Mouse (Mus musculus): ENCODE results near the gene Micu1.

The Micu1 gene

GRCm38 (mm10) chr10:59909357-59909847, 207.1 kb downstream of the Micu1 start:
- DNase-seq, result peak in 1 of 2 experiments; percentile 18

- DNase-seq, result peak; percentile 71 to 79
Measured at GRCm38 (mm10) chr10:59911091-59911490, 208.8 kb downstream of the Micu1 start.

- DNase-seq, result peak in 1 of 2 experiments; percentile 29
Measured at GRCm38 (mm10) chr10:59911561-59912198, 209.4 kb downstream of the Micu1 start.

Data from spleen, adult 18-20 months (tissue).